Mouse (Mus musculus) cerebellum, adult 8-10 months (tissue): ENCODE measurements around the gene Gcm1.

Experiments
- DNase-seq: peaks from one replicate; pipeline ENCODE4 v3.0.0; 2022

Gene Gcm1

DNA sequence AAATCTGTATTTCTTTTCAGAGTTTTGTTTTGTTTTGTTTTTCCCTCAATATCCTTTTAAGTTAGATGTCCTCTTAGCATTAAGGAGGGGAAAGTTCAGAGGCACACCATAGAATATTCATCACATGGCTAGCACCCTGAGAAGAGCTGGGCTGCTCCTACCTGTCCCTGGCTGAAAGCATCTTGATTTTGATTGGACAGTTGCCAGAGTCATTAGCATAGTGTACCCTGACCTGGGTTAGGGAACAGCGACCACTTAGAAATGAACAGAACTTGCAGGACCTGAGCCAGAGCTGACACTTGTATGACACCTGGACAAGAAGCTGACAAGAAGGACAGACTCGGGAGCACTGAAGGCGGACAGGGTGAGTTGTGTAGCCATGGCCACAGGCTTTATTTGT lies at the start of gene Gcm1:
TSS of gene Gcm1 (plus strand) at position 248 of the 400 bp plus-strand sequence.
- DNase-seq = no peak

DNA sequence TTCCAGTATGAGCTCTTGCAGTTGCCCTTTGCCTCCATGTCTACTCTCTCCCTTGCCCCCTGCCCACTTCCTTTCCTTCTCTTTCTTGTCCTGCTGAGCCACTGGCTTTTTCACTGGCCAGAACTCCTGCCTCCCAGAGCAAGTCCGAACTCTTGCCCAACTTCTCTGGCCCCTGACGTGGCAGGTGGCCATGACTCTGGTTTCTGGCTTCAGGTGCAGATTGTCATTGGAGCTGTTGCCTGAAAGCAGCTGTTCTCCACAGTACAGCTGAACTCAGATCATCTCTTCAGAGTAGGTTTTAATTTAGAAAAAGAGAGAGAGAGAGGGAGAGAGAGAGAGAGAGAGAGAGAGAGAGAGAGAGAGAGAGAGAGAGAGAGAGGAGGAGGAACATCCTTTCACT lies 48.4 kb upstream of the Gcm1 start:
- DNase-seq = no peak

DNA sequence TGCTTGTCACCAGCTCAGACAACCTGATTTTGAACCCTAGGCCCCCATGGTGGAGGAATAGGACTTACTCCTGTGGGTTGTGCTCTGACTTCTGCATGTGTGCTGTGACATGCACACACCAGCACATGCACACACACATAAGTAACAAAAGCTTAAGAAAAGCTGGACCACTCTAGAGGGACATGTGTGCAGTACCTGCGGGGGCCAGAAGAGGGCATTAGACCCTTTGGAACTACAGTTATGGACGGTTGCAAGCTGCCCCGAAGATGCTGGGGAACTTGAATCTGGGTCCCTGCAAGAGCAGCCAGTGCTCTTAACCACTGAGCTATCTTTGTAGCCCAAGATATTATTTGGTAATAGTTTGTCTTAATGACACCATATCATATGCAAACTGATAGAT lies 46.2 kb upstream of the Gcm1 start:
- DNase-seq = no peak

DNA sequence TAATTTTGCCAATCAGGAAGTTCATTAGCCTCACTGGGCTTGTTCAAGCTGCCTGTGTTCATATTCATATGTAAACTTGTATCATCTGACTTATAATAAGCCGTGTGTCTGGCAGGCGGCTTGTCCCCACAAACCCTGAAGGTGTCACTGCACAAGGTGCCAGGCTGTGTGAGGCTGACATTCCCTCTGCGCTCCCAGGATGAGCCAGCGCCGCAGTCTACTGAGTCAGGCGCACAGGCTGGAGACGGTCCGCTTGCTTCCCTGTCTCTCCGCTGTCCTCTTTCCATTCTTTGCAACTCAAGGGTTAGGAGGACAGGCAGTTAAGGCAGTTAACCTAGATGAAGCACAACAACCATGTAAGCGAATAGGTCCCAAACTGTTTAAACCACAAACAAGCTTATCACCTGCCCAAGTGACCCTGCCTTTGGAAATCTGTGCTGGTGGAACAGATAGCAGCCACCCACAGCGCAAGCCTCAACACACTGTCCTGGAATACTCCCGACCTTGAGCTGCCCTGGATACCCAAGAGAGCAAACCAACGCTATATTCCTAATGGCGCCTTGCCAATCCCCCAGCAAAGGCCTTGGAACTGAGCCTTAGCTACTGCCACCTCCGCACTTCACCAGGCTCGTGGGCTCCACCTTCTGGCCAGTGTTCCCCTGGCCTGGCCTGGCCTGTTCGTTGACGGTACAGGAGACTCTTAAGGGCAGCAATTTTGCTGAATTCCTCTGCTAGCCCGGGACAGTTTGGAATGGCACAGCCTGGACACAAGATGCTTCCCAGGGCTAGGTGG lies 45.3 kb upstream of the Gcm1 start:
- peak; percentile 74 for DNase-seq

DNA sequence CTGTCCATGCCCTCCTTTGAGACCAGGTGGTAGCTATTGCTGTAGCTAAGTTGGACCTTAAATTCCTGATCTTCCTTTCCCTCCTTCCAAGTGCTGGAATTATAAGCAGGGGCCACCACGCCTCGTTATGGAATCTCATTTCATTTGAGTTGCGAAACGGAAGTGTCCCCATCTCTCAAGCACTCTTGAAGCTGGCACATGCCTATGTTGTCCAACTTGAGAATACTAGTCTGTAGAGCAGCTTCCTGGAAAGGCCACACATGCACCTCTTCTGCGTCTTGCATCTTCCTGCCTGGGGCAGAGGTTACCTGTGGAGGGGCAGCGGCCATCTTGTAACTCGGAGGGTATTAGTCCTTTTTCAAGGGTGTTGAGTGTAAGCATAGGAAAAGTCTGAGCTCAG lies 42.3 kb upstream of the Gcm1 start:
- DNase-seq = no peak

DNA sequence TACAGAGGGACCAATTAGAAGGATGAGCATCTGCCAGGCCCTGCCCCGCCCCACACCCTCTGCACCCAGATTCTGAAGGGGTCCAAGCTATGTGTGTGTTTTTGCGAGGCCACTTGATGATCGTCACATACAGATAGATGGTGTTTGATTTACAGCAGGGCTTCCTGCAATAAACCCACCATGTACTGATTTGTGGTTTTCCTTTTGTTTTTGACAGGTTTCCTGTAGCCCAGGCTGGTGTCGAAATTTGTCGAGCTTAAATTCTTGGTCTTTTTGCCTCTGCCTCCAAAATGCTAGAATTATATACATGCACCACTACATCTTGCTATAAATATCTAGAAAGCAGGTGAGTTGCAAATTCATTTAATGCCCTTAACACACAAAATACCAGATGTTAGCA lies 41.5 kb upstream of the Gcm1 start:
- no peak for DNase-seq

DNA sequence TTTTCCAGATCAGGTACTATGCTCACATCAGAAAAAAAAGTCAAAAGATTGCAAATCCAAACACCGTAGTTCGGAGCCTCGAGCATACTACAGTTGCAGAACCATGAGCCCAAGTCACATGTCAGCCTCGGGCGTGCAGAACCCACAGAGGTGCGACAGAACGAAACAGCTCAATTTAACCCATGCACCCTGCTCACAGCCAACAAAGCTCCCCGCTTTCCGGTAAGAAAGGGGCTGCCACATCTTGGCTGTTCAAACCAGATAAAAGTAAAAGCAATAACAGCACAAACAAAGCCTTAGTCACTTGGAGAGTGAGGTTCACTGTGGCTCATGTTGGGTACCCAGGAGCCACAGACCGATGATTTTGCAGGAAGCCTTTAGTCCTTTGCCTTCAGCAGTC lies 41.0 kb upstream of the Gcm1 start:
- DNase-seq = no peak

DNA sequence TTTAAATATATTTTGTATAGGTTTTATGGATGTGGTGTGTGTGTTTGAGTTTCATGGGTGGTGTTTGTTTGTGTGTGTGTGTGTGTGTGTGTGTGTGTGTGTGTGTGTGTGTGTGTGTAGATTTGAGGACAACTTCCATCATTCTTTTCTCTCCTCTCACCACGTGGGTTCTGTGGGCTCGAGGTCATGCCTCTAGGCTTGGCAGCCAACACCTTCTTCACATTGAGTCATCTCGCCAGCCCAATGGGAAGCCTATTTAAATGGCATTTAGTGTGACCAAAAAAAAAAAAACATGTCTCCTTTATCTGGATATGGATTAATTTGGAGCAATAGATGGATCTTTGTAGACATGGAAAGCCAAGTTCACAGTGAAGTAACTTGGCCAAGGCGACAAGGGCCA lies 39.7 kb upstream of the Gcm1 start:
- no peak for DNase-seq

DNA sequence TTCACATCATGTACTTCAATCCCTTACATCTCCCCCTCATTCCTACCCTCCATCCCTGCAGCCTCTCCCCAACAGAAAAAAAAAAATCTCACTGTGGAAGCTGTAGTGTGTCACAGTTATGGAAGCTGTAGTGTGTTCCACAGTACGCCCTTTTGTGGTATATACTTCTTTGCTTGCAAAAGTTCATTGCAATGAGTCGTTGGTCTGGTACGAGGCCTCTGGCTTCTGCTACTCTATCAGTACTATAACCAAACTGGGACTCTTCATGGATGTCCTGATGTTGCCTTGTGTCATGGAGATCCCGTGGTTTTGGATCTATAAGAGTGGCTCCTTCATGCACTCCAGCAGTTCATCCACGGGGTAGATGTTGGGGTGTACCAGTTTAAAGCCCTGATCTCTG lies 39.0 kb upstream of the Gcm1 start:
- DNase-seq = no peak

DNA sequence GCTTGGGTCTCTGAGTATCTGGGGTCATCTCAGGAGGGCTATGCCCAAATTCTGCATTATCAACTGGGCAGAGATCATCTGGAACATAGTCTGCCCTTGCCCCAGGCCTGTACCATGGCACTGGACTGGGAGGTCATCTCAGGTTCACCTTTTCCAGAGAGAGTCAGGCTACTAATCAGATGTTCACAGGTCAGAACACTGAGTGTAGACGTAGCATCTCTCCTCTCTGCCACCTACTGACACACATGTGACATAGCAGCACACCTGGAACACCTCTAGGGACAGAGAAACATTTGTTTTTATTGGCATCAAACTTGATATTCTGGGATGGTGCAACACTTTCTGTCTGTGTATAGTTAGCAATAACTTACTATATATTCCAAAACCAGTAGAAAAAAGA lies 37.9 kb upstream of the Gcm1 start:
- no peak for DNase-seq

DNA sequence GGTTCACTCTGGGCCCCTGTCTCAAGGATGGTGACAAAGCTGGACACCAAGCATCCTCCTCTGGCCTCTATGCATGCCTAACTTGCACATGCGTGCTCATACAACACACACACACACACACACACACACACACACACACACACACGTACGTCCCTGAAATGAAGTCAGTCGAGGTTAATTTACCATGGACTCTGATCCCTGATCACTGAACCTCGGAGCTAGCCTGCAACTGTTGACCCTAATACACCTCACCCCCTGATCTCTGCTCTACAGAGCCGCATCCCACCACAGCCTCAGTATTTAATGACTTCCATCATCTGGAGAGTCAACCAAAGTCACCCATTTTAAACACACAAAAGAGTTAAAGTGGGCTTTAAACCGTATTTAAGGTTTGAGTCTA lies 35.9 kb upstream of the Gcm1 start:
- DNase-seq = no peak

DNA sequence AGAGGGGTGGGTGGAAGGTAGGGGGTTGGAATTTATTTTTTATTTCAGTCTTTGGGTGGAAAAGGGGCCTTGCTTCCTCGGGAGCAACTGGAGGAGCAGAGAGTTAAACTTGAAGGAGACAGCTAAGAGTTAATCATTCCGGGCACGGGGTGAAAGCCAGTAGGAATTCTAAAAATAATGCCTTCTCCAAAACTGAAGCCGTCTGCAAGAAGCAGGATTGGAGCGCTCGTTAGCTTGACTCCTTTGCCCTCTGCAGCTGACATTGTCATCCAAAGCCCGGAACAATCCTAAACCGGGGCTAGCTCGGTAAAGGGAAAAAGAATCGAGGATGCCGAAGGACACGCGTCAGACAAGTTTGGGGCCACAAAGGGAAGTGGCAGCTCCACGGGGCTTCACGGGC lies 35.4 kb upstream of the Gcm1 start:
- no peak for DNase-seq

DNA sequence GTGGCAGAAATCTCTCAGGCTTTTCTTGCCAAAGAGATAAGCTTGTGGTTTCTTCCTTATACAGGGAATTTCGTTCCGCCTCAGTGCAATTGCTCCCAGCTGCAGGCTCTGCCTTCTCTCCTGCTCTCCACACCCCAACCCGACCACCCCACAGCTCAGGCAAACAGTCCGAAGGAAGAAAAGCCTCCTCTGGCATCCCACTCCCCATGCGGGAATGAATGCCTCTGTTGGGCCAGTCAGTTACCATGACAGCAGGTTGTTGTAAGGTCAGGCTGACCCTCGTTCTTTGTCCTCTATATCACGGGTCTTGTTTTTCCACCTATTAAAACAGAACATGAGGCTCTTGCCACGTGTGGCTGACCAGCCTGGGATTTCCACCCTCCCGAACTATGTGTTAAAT lies 30.5 kb upstream of the Gcm1 start:
- no peak for DNase-seq

DNA sequence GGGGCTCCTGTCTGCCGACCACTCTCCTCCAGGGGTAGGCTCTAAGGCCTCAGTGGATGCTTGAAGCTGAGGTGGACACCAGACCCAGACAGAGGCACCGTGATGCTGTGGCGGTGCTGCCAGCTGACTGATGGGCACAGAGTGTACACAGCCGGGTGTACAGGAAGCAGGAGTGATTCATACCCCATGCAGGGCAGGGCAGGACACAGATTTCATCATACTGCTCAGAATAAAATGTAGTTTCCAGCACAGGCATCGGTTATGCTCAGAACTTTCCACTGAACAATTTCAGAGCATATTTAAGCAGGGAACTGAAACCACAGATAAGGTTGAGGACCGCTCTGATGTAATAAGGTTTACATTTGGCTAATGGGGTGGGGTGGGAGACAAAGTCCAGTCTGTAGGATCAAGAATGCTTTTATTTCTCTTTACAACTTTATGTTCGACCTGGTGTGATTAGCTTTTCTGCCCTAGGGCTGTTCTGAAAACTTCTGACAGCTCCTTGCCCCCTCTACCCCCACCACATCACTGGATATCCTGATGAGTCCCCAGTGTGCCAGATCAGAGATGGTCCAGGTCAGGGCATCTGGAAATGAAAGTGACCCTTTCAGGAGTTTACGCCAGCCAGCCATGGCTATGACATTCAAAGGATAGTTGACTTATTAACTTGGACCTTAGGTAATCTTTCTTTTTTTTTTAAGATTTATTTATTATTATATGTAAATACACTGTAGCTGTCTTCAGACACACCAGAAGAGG lies 29.4 kb upstream of the Gcm1 start:
- no peak for DNase-seq

DNA sequence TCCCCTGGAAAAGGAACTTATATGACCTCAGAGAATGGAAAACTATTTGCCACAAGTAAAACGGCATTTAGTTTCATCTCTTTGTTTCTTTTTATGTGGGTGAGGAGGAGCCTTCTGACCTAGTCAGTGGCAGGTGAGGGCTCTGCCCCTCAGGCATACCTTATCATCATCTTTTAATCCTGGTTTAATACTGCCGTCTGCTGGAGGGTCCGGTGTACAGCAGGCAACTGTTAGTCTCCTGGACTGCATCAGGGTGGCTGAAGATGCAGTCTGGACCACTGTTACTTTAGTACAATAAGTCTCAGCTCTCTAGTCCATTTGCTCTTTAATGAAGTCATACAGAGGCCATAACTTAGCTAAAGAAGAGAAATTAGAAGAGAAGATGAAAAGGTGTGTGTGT lies 26.9 kb upstream of the Gcm1 start:
- peak; percentile 48 for DNase-seq

DNA sequence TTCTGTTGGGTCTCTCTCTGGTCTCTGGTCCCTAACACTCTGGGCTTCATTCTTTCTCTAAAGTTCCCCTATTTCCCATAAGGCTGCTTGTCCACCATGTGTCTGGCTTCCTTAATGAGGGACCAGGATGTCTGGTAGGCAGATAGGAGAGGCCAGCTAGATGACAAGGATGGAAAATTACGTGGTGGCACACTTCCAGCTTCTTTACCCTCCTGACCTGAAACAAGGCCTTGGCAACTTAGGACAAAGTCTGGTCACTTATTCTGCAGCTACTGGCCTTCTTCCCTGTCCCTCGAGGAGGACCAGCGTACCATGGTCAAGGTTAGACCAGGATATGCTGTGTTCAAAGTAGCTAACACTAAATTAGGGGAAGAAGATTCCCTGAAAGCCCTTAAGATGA lies 24.6 kb upstream of the Gcm1 start:
- no peak for DNase-seq

DNA sequence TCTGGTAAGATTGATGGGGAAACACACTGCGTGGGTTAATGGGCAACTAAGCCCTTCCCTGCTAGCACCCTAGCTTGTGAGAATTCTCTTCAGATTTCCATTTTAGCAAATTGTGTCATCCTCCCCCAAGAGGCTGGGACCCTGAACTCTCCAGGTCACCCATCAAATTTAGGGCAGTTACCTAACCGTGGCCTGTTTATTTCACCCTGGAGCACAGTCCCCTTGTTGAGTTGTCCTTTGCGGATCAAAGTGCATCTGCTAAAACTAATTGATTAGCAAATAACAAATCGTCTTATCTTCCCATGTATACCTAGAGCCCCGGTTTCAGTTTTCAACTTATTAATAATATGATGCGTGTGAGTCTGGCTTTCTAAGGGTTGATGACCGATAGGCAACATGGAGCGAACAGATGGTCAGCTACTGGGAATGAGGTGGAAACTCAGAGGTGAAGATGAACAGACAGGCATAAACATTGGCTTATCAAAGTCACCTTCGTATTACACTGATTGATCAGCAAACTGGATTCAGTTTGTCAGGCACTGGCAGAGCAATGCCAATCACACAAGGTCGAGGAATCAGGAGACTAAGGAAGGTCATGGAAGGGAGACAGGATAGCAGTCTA lies 20.8 kb upstream of the Gcm1 start:
- DNase-seq = no peak

DNA sequence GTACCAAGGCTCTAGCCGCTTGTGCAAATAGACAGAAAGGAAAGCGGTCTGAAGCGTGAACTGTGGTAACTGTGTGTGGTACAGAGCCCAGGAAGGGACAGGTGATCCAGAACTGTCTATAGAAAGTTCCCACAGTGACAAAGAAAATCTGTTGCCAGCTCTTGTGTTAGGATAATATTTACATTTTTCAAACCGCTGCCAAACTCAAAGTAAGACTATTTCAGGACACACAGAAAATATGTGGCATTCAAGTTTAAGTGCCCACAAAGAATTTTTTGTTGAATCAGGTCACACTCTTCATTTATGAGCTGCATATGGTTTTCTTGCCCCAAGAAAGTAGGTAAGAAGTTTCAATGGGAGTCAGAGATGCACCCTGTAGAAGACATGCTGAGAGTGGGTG lies 18.8 kb upstream of the Gcm1 start:
- DNase-seq = no peak

DNA sequence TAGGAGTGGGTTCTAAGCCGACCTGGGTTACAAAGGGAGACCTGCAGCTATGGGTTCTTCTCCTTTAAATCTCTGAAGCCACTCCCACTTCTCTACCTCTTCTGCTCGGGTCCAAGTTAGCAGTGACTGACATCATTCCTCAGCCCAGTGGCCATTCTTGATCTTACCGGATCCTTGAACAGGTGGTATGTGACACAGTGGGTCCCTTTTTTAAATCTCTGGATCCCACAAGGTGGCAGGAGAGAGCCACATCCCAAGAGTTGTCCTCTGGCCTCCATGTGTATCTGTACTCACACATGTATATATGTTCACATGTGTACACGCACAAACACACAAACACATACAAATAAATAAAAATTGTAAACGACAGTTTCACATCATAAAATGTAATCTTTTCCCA lies 16.4 kb upstream of the Gcm1 start:
- DNase-seq = no peak

DNA sequence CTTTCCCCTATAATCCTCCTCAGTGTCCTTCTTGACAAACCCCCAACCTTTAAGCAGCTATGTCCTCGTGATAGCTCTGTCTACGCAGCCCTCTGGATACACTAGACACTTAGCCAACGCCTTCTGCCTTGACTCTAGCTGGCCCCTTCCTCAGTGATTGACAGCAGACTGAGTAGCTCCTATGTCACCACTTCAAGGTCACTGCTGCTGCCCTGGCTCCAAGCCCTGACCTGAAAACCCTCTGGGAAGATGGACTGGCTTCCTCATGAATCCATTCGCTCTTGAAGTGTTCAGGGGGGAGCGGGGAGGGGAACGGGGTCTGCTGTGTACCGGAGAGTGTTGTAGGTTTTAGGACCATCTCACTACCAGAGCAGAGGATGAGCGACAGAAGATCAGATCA lies 15.9 kb upstream of the Gcm1 start:
- no peak for DNase-seq

DNA sequence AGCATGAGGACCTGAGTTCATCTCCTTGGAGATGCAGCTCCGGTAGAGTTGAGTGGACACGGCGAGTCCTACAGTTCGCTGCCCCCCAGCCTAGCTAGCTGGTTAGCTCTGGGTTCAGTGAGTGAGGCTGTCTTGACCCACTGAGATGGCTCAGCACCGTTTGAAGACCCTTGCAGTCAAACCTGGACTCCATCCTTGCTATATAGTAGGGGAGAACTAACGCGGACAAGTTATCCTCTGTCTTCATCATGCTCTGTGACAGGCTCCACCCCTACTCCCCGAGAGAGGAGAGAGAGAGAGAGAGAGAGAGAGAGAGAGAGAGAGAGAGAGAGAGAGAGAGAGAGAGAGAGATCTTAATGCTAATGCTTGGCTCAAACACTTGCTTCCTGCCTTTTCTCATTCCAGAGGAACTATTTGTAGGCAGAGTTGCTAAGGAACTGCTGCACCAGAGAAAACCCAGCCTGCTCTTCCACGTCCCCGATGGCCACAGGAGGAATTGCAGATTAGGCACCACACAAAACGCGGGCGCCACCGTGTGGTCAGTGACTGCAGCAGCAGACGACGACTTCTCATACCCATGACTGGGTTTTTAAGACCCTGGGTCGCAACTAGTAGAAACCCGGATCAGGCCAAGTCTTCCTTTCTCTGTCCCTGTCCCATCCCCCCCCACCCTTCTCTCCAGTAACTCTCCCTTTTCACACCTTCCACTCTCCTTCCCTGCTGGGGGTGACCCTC lies 12.8 kb upstream of the Gcm1 start:
- peak; percentile 60 for DNase-seq

DNA sequence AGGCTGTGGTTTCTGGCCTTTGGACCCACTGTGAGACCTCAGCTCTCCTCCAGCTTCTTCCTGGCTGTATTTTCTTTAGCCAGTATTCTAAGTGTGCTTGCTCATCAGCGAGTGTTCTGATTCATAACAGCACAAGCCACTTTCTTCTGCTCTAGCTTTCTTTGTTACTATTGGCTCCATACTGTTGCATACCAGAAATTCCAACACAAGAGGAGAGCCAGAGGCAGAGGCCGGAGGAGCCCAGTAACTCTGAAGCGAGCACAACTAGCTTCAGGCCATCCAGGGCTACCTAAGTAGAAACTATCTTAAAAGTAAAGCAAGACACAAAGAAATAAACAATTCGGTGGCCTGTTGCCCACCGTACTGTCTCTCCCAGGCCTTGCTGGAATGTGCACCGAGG lies 6.6 kb upstream of the Gcm1 start:
- DNase-seq = no peak

DNA sequence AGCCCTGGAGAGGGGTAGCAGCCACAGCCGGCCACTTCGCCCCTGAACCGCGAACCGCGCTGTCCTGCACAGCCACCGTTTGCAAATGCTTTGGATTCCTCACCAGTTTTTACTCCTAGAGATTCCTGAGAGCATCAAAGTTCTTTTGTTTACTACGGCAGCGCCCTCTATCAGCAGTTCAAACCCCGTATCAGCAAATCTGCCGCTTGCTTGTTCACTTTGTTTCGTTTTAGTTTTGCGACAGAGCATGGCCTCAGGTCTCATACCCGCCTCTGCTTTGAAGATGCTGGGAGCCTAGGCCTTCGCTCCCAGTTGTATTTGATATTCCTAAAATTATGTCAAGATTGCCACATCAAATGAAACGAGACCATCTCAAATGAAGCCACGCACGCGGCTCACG lies 5.0 kb upstream of the Gcm1 start:
- no peak for DNase-seq
